Mouse (Mus musculus) midbrain, embryonic 10.5 days (tissue): Measurements from ENCODE around the gene Kcnt2. TPM values are rescaled to one million over a fixed set of nuclear protein-coding genes. Genes with fewer than 3 reads are reported as not detected.

Experiments used
- DNase-seq: peaks from one replicate; pipeline ENCODE4 v3.0.0-alpha.2; 2017; ENCODE audit warnings: low spot score
- H3K27ac ChIP-seq: fragments of 300-500 bp; sonication (generic); replicated peaks from 2 replicates; pipeline ENCODE4 v1.5.1; 2016; ENCODE audit warnings: mild to moderate bottlenecking
- H3K27me3 ChIP-seq: fragments of 300-500 bp; sonication (generic); 2 replicates; pipeline ENCODE4 v1.6.1; 2016; ENCODE audit warnings: low read depth, mild to moderate bottlenecking; ENCODE audit not compliant: poor library complexity, severe bottlenecking
- H3K36me3 ChIP-seq: fragments of 300-500 bp; sonication (generic); 2 replicates; pipeline ENCODE4 v1.6.1; 2016; ENCODE audit warnings: mild to moderate bottlenecking, moderate library complexity
- H3K4me1 ChIP-seq: fragments of 300-500 bp; sonication (generic); 2 replicates; pipeline ENCODE4 v1.6.1; 2016
- H3K4me3 ChIP-seq: fragments of 300-500 bp; sonication (generic); 2 replicates; pipeline ENCODE4 v1.5.1; 2016; ENCODE audit warnings: mild to moderate bottlenecking, moderate library complexity
- H3K9me3 ChIP-seq: fragments of 300-500 bp; sonication (generic); replicated peaks from 2 replicates; pipeline ENCODE4 v1.6.1; 2016; ENCODE audit warnings: mild to moderate bottlenecking
- WGBS: fragments of 180-500 bp; shearing (Covaris S2); methylation state at CpG from one replicate; pipeline ENCODE4 v1.1.7; 2016; 5-methylcytosine and 5-hydroxymethylcytosine counted together
- polyA plus RNA-seq: library from polyadenylated mRNA; unstranded; fragments of >200 nt; fragmentation: Nextera tagmentation; extraction: Ambion mirVana; gene quantifications from 2 replicates; pipeline ENCODE4 v1.2.1, GENCODE M21; 2016

Kcnt2 gene
- polyA plus RNA-seq, 1 experiment from 2014 or later = 1.2 TPM

DNA sequence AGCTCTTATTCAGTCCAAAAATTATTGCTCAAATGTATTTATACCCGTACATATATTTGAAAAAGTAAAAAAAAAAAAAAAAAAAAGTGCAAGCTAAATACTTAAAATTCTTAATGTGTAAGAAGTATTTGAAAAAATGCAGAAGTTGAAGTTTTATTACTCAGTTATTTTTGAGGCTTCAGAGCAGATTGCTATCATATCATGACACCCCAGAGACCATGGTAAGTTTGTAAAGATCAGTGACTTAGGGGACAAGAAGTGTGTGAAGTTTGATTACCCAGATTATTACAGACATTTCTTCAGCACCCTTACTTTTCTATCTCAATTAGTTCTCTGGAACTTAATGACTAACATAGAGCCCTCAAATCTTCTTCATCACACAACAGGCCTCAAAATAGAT is 58.3 kb downstream of the Kcnt2 start:
- no peak for DNase-seq
- peaks cover 11% of the 10 kb centered on the region; the same call in 1 of the 2 replicates for H3K9me3 ChIP-seq
- no peaks in the 10 kb centered on the region for H3K36me3 ChIP-seq
- H3K4me3 ChIP-seq = no peak overlapping the region
- H3K27ac ChIP-seq = no peak overlapping the region
- 98% methylated on average over 1 of the region's 1 CpGs for WGBS
- no peaks in the 10 kb centered on the region for H3K4me1 ChIP-seq
- H3K27me3 ChIP-seq = no peaks in the 10 kb centered on the region

DNA sequence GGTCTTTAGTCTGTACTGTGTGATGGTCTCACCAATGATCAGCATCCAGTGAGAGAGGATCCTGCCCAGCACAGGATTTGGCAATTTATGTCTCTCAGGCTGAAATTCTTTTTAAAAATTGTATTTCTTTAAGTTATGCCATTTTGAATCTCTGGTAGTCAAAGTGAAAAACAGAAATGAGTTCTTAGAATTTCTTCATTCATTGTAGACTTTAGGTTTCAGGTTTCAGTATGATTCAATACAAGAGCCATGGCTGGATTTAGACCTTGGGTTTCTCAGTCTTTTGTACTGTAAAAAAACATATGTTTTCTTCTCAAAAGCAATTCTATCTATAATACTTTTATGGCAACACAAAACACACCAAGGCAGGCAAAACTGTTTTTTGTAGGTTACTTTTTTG is 59.4 kb downstream of the Kcnt2 start:
- H3K4me3 ChIP-seq = no peak overlapping the region

DNA sequence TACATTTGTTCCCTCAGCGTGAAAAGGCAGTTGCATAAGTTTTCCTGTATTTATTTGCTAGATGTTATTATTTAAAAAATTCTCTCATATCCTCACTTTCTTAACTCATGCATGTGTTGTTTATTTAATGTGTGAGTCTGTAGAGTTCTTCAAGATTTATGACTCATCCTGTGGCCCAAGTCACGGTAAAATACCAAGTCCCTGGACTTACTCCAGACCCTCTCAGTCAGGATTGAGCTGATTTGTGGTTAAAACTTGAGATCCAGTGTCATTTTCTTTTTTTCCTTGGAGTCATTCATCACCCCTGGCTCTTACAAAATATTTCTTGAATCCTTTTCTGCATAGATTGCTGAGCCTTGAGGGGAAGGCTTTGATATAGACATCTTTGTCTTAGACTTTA is 60.4 kb downstream of the Kcnt2 start:
- WGBS = 90% methylated on average over 2 of the region's 2 CpGs
- Histone ChIP-seq H3K27me3 (no peaks in the 10 kb centered on the region), H3K36me3 (no peaks in the 10 kb centered on the region), H3K4me1 (no peaks in the 10 kb centered on the region), H3K9me3 (peaks cover 11% of the 10 kb centered on the region; the same call in 1 of the 2 replicates), H3K27ac (no peak overlapping the region), H3K4me3 (no peak overlapping the region)
- no peak for DNase-seq

More for the DNA sequence above, 59.4 kb downstream of the Kcnt2 start:
- no peak for DNase-seq
- H3K27me3 ChIP-seq = no peaks in the 10 kb centered on the region
- H3K27ac ChIP-seq = no peak overlapping the region
- no peaks in the 10 kb centered on the region for H3K36me3 ChIP-seq
- no peaks in the 10 kb centered on the region for H3K4me1 ChIP-seq
- H3K9me3 ChIP-seq = peaks cover 11% of the 10 kb centered on the region; the same call in 1 of the 2 replicates

DNA sequence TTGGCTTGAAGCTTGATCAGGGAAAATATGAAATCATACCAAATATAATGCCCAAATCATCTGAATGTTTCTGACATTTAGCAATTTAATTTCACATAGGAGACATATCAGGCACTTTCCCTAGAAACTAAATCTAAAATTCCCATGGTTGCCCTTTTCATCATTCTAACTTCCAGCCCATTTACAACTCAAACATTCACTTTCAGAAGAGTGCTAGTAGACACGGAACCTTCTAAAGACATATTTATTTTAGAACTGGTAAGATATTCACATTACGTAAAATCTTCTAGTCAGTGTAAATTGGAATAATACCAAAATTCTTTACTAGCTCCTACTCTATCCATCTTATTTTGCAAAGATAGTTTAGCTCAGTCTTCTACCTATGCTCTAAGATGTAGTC is 64.8 kb downstream of the Kcnt2 start:
- Histone ChIP-seq H3K36me3 (no peaks in the 10 kb centered on the region), H3K27me3 (no peaks in the 10 kb centered on the region), H3K4me1 (no peaks in the 10 kb centered on the region), H3K4me3 (no peak overlapping the region), H3K27ac (no peak overlapping the region), H3K9me3 (no peaks in the 10 kb centered on the region)
- 91% methylated on average over 2 of the region's 2 CpGs for WGBS
- DNase-seq = no peak

DNA sequence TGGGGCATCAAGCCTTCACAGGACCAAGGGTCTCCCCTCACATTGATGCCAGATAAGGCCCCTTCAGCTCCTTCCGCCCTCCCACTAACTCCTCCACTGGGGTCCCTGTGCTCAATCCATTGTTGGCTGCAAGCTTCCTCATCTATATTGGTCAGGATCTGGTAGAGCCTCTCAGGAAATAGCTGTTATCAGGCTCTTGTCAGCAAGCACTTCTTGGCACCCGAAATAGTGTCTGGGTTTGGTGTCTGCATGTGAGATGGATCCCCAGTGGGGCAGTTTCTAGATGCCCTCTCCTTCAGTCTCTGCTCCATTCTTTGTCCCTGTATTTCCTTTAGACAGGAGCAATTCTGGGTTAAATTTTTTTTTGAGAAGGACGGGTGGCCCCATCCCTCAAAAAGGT is 79.1 kb downstream of the Kcnt2 start:
- DNase-seq = no peak
- H3K36me3 ChIP-seq = no peaks in the 10 kb centered on the region

DNA sequence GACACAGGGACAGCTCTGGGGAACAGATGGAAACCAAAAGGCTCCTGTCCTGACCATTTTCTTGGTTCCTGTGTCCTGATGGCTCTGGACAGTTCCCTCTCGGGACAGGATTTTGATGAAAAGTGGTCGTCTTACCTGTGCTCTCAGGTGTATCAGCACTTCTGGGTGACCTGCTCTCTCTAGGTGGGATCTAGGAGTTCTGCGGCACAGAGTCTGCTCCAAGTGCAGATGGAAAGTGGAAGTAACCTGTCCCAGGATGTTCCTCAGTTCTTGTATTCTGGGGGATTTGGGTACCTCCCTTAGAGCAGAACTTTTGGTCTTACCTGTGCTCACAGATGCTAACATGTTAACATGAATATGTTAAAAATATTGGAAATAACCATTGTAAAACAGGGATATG is 80.8 kb downstream of the Kcnt2 start:
- no peak for DNase-seq
- WGBS = 89% methylated on average over 3 of the region's 3 CpGs

More for the DNA sequence above, 79.1 kb downstream of the Kcnt2 start:
- WGBS = 84% methylated on average over 3 of the region's 3 CpGs
- H3K4me1 ChIP-seq = no peaks in the 10 kb centered on the region
- no peak overlapping the region for H3K27ac ChIP-seq
- H3K9me3 ChIP-seq = no peaks in the 10 kb centered on the region
- H3K4me3 ChIP-seq = no peak overlapping the region
- no peaks in the 10 kb centered on the region for H3K27me3 ChIP-seq

DNA sequence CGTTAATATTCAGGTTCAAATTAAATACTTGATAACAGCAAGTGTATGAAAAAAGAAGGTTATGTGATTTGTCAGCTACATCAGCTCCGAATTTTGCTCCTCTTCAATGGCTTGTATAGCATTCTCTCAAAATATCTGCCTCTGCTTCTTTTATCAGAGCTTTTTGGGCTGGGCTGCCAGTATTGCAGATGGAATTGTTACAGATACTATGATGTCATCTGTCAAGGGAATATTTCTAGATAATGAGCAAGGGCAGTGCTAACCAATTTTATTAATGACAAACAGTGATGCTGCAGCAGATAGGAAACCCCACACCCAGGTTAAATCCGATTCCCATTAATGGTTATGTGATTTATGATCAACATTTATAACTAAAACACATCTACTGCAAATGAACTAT is 87.7 kb downstream of the Kcnt2 start:
- 86% methylated on average over 3 of the region's 3 CpGs for WGBS
- Histone ChIP-seq H3K4me1 (no peaks in the 10 kb centered on the region), H3K27ac (no peak overlapping the region)

More for the DNA sequence above, 80.8 kb downstream of the Kcnt2 start:
- Histone ChIP-seq H3K27me3 (no peaks in the 10 kb centered on the region), H3K9me3 (no peaks in the 10 kb centered on the region), H3K4me1 (no peaks in the 10 kb centered on the region), H3K36me3 (no peaks in the 10 kb centered on the region), H3K4me3 (no peak overlapping the region), H3K27ac (no peak overlapping the region)

DNA sequence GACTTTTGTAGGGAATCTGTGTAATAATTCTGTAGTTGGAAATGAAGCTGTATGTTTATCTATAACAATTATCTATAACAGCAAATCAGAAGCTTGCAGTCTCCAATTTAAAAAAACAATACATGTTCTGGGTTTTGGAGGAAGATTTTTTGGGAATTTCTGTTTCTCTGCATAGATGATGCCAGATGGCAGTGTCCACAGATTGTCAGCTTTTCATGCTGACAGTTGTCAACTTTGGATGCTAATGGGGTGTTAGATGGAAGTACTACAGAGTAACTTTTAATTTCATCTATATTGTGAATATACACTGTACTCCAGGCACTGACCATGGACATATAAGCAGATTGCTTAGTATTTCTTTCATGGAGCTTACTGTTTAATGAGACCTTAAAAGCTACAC is 92.5 kb downstream of the Kcnt2 start:
- no peak for DNase-seq
- no peak overlapping the region for H3K27ac ChIP-seq
- H3K4me1 ChIP-seq = no peaks in the 10 kb centered on the region
- no peaks in the 10 kb centered on the region for H3K9me3 ChIP-seq
- no peaks in the 10 kb centered on the region for H3K36me3 ChIP-seq
- no peaks in the 10 kb centered on the region for H3K27me3 ChIP-seq
- no peak overlapping the region for H3K4me3 ChIP-seq

More for the DNA sequence above, 87.7 kb downstream of the Kcnt2 start:
- H3K4me3 ChIP-seq = no peak overlapping the region
- DNase-seq = no peak
- H3K36me3 ChIP-seq = no peaks in the 10 kb centered on the region
- H3K27me3 ChIP-seq = no peaks in the 10 kb centered on the region
- H3K9me3 ChIP-seq = no peaks in the 10 kb centered on the region

DNA sequence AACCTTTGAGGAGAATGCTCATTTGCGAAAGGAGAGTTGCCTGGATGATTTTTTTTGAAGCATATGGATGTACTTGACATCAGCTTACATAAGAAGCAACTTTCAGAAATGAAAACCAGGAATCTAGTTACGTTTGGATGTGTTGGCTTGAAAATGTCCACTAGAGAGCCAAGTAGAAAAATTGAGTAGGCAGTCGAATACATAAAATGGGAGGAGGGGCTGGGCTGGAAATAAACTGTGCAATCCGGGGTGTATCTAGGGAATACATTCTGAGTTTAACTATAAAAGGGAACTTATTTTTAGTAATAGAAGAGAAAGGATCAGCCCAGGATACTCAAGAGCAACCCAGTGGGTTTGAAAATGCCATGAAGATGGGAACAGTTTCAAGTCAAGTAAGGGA is 93.4 kb downstream of the Kcnt2 start:
- 82% methylated on average over 4 of the region's 4 CpGs for WGBS
- Histone ChIP-seq H3K36me3 (no peaks in the 10 kb centered on the region), H3K4me3 (no peak overlapping the region), H3K27me3 (no peaks in the 10 kb centered on the region), H3K9me3 (no peaks in the 10 kb centered on the region), H3K27ac (no peak overlapping the region), H3K4me1 (no peaks in the 10 kb centered on the region)
- DNase-seq = no peak

DNA sequence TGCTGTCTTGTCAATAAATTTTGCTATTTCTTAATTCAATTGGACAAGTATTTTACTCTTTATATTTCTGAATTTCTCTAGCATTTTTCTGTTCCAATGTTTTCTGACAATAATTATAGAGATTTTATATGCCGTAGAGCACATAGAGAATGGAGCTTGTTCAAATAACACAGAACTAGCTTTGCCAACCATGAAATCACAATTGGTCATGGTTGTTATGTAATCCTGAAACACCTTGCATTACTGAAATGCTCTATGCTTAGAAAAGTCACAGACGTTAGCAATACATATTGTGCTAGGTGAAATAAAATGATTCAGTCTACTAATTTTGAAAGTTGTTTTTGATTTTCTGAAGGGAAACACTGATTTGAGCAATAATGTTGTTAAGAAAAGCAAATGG is 118.8 kb downstream of the Kcnt2 start:
- 62% methylated on average over 2 of the region's 2 CpGs for WGBS
- Histone ChIP-seq H3K27me3 (no peaks in the 10 kb centered on the region), H3K27ac (no peak overlapping the region), H3K4me3 (no peak overlapping the region), H3K36me3 (no peaks in the 10 kb centered on the region), H3K4me1 (no peaks in the 10 kb centered on the region), H3K9me3 (no peaks in the 10 kb centered on the region)
- DNase-seq = no peak

DNA sequence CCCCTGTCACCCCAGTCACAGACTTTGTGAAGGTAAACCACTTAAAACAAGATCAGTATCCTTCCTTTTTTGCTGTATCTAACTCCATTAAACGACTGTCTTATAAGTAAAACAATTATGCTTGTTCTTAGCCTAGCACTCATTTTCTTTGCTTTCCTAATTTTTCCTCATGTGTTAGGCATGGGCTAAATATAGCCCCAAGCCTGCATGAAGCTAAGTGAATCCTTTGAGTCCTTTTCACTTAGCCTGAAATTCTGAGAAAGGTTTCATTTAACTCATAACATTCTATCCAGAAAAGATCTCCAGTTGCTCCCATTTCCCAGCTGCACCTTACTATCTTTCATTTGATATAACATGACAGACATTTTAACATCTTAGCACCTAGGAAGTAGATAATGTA is 127.6 kb downstream of the Kcnt2 start:
- H3K27ac ChIP-seq = no peak overlapping the region

DNA sequence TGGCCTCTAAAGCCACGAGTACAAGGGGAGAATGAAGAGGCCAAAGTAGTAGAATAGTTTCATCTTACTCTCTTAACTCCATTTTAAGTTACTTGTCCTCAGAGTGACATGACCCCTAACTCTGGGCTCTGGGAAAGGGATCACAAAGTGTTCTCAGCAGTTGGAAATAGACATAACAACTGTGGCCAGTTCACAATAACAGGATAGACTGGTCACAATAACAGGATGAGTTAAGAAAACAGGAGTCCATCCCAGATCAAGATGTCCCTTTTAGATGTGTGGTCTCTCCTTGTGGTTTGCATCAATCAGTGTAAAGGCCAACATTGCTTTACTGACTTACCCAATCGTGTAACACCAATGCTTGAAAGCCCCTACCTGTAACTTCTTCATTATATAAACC is 132.8 kb downstream of the Kcnt2 start:
- H3K4me1 ChIP-seq = peaks cover 5% of the 10 kb centered on the region
- H3K4me3 ChIP-seq = no peak overlapping the region
- H3K27me3 ChIP-seq = no peaks in the 10 kb centered on the region
- no peaks in the 10 kb centered on the region for H3K36me3 ChIP-seq
- 79% methylated on average over 2 of the region's 2 CpGs for WGBS
- H3K9me3 ChIP-seq = no peaks in the 10 kb centered on the region
- DNase-seq = no peak
- H3K27ac ChIP-seq = no peak overlapping the region

More for the DNA sequence above, 127.6 kb downstream of the Kcnt2 start:
- no peak for DNase-seq
- Histone ChIP-seq H3K4me1 (no peaks in the 10 kb centered on the region), H3K9me3 (no peaks in the 10 kb centered on the region), H3K36me3 (no peaks in the 10 kb centered on the region), H3K27me3 (no peaks in the 10 kb centered on the region), H3K4me3 (no peak overlapping the region)
- WGBS = 93% methylated on average over 1 of the region's 1 CpGs

DNA sequence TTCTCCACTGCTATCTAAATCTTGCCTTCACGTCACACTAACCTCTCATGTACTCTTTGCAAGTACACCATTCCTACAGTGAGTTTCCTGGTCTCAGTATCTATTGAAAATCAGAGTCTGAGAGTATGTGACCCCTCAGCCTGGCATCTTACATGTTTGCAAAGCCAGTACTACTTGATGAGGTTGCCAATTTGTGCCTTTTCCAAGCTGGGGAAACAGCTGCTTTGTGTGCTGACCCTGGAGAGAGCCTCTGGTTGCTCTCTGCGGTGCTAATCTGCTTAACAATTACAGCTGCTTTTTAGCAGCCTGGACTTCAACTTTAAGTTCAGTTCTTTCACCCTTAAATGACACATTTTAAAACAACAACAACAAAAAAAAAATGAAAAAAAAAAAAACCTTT is 133.6 kb downstream of the Kcnt2 start:
- 42% methylated on average over 2 of the region's 2 CpGs for WGBS
- no peak overlapping the region; the same call in 1 of the 2 replicates for H3K27ac ChIP-seq
- DNase-seq = no peak

DNA sequence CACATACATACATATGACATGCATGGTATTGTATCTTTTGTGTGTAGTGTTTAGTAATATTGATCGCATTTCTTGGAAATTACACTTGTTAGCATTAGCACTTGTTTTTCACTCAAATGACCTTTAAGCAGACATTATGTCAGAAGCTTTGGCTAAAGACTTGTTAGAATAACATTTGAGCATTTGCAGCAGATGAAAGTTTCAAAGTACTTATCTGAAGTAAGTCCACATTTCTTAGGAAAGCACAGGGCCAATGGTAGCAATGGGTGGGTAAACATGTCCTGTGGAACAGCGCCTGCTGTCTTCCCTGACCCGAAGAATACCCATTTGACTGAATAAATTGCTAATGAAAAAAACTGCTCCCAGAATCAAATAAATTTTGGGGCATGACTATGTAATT is 135.1 kb downstream of the Kcnt2 start:
- H3K27me3 ChIP-seq = no peaks in the 10 kb centered on the region
- 91% methylated on average over 3 of the region's 3 CpGs for WGBS

More for the DNA sequence above, 133.6 kb downstream of the Kcnt2 start:
- no peaks in the 10 kb centered on the region for H3K36me3 ChIP-seq
- no peak overlapping the region for H3K4me3 ChIP-seq
- no peaks in the 10 kb centered on the region for H3K9me3 ChIP-seq
- H3K4me1 ChIP-seq = peaks cover 5% of the 10 kb centered on the region
- H3K27me3 ChIP-seq = no peaks in the 10 kb centered on the region

More for the DNA sequence above, 135.1 kb downstream of the Kcnt2 start:
- Histone ChIP-seq H3K4me3 (no peak overlapping the region), H3K4me1 (peaks cover 5% of the 10 kb centered on the region), H3K27ac (no peak overlapping the region), H3K9me3 (no peaks in the 10 kb centered on the region), H3K36me3 (no peaks in the 10 kb centered on the region)
- DNase-seq = no peak
